Mouse (Mus musculus) CD4-positive, CD25-positive, alpha-beta regulatory T cell, adult 4 months (primary cell): ENCODE results near the gene Hesx1. TPM values are rescaled to one million over a fixed set of nuclear protein-coding genes. Genes with fewer than 3 reads are reported as not detected.

Experiments used
- ATAC-seq: one replicate; pipeline ENCODE4 v1.8.0; 2017
- polyA plus RNA-seq, 2 experiments: library from polyadenylated mRNA; unstranded; fragments of 100-300 nt; shearing (Covaris generic); gene quantifications; one replicate each; pipeline ENCODE4 v1.2.1; 2017

Hesx1 gene
- polyA plus RNA-seq, 2 experiments from 2014 or later, result 1.8 TPM; not detected in 1

- no peak for ATAC-seq
Observed at GRCm38 (mm10) chr14:27017936-27018335, 23.7 kb downstream of the Hesx1 start.

- no peak for ATAC-seq
Observed at GRCm38 (mm10) chr14:27019850-27020249, 25.6 kb downstream of the Hesx1 start.

GRCm38 (mm10) chr14:27022876-27023275, 28.7 kb downstream of the Hesx1 start:
- ATAC-seq, result peak; percentile 86

- no peak for ATAC-seq
Observed at GRCm38 (mm10) chr14:27024664-27025063, 30.4 kb downstream of the Hesx1 start.

- peak; percentile 91 for ATAC-seq
Observed at GRCm38 (mm10) chr14:27029771-27030173, 35.6 kb downstream of the Hesx1 start.

GRCm38 (mm10) chr14:27031142-27031541, 36.9 kb downstream of the Hesx1 start:
- ATAC-seq, result no peak

- ATAC-seq, result no peak
Observed at GRCm38 (mm10) chr14:27037513-27037912, 43.3 kb downstream of the Hesx1 start.

- peak; percentile 90 for ATAC-seq
Observed at GRCm38 (mm10) chr14:27038783-27039182, 44.6 kb downstream of the Hesx1 start, which contains the start of gene Il17rd. Gene Il17rd (plus strand): TSS chr14:27038941.

- peak; percentile 55 for ATAC-seq
Observed at GRCm38 (mm10) chr14:27039281-27040248, 45.3 kb downstream of the Hesx1 start.

- no peak for ATAC-seq
Observed at GRCm38 (mm10) chr14:27040451-27040850, 46.2 kb downstream of the Hesx1 start.

- no peak for ATAC-seq
Observed at GRCm38 (mm10) chr14:27042280-27042983, 48.2 kb downstream of the Hesx1 start.

GRCm38 (mm10) chr14:27043416-27043815, 49.2 kb downstream of the Hesx1 start:
- ATAC-seq, result no peak

- no peak for ATAC-seq
Observed at GRCm38 (mm10) chr14:27044221-27044966, 50.2 kb downstream of the Hesx1 start.

- peak; percentile 87 for ATAC-seq
Observed at GRCm38 (mm10) chr14:27044967-27045361, 50.7 kb downstream of the Hesx1 start.

GRCm38 (mm10) chr14:27048231-27048956, 54.2 kb downstream of the Hesx1 start:
- no peak for ATAC-seq

GRCm38 (mm10) chr14:27050043-27050442, 55.8 kb downstream of the Hesx1 start:
- no peak for ATAC-seq

- no peak for ATAC-seq
Observed at GRCm38 (mm10) chr14:27050560-27051510, 56.6 kb downstream of the Hesx1 start.

- ATAC-seq, result no peak
Observed at GRCm38 (mm10) chr14:27051511-27051895, 57.3 kb downstream of the Hesx1 start.
